Mouse (Mus musculus) cerebellum, adult (tissue): ENCODE measurements around the gene Slc22a28.
"Not testable (repeated sequence)": the region's sequence is repeated elsewhere in the genome, so short reads cannot be mapped to it uniquely, and the experiment has no call there.

Source experiments
- ATAC-seq: cut with Nextera tagmentation; 2 replicates; pipeline ENCODE4 v1.9.2; 2017; ENCODE audit warnings: mild to moderate bottlenecking, moderate library complexity, mixed read lengths; ENCODE audit not compliant: insufficient number of reproducible peaks, low FRiP score, low TSS enrichment

Gene Slc22a28

GRCm38 (mm10) chr19:8131881-8132280 lies at the start of gene Slc22a28:
Gene Slc22a28, minus strand, starts transcription at chr19:8131982.
- ATAC-seq: not testable (repeated sequence)

- no peak for ATAC-seq
These were observed 17.2 kb upstream of the Slc22a28 start for GRCm38 (mm10) chr19:8148787-8149523.

GRCm38 (mm10) chr19:8142716-8143115 lies 10.9 kb upstream of the Slc22a28 start:
- not testable (repeated sequence) for ATAC-seq

- not testable (repeated sequence) for ATAC-seq
These were observed 2.5 kb upstream of the Slc22a28 start for GRCm38 (mm10) chr19:8134127-8134841.

- no peak for ATAC-seq
These were observed 111.9 kb downstream of the Slc22a28 start for GRCm38 (mm10) chr19:8019904-8020349.

GRCm38 (mm10) chr19:8019329-8019851 lies 112.4 kb downstream of the Slc22a28 start:
- not testable (repeated sequence) for ATAC-seq

GRCm38 (mm10) chr19:8018535-8018934 lies 113.2 kb downstream of the Slc22a28 start:
- ATAC-seq: not testable (repeated sequence)
